Mouse (Mus musculus): ENCODE results near the gene Sag.

DNA sequence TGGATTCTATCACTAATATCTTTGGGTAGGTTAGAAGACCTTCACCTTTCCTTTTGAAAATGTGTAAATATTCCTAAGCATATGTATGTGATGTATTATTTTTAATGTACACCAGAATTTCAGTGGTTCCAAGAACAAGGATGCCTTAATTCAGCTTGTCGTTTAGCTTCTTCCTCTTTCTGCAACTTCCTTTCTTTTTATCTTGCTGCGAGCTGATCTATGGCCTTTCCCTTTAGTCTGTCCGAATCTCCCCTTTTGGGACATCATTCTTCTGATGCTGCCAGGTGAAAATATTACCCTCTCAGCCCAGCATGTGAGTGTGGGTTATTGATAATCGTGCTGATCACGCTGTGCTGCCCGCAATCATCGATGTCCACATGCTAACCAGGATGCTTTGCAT lies 28.6 kb upstream of the Sag start:
- no peak for TF ChIP-seq CHD2 (IDR thresholded peaks at IDR 0.05; ENCODE audit: low read length)
- no peak for TF ChIP-seq JUND (conservative IDR thresholded peaks at IDR 0.05; ENCODE audit: low read depth, low read length)
- no peak for TF ChIP-seq E2F4 (IDR thresholded peaks at IDR 0.05; ENCODE audit: insufficient replicate concordance, low read depth, low read length)
- TF ChIP-seq POLR2A (IDR thresholded peaks at IDR 0.05; ENCODE audit: low read depth, low read length) = no peak
- TF ChIP-seq CTCF (conservative IDR thresholded peaks at IDR 0.05 in 1 of 2, IDR thresholded peaks at IDR 0.05 in 1 of 2; ENCODE audit: low read depth in 2 of 2, low read length in 2 of 2) = no peak
- TF ChIP-seq TCF12 (IDR thresholded peaks at IDR 0.05; ENCODE audit: low read depth, low read length) = no peak
- TF ChIP-seq ZKSCAN1 (IDR thresholded peaks at IDR 0.05; ENCODE audit: borderline replicate concordance, low read depth, low read length) = no peak
- TF ChIP-seq SIN3A (IDR thresholded peaks at IDR 0.05; ENCODE audit: low read length) = no peak
- no peak for TF ChIP-seq ELF1 (IDR thresholded peaks at IDR 0.05; ENCODE audit: low read depth, low read length)
